Mouse (Mus musculus) heart, embryonic 16.5 days (tissue): ENCODE results near the gene Pfdn5. TPM values are rescaled to one million over a fixed set of nuclear protein-coding genes. Genes with fewer than 3 reads are reported as not detected.

Experiments
- ATAC-seq: fragments of 200-750 bp; cut with Nextera tagmentation; replicated peaks from 2 replicates; pipeline ENCODE4 v1.8.0; 2017; ENCODE audit warnings: moderate number of reproducible peaks; ENCODE audit not compliant: insufficient read depth, low FRiP score; ENCODE audit errors: extremely low read depth
- H3K27ac ChIP-seq: fragments of 300-500 bp; sonication (generic); 2 replicates; pipeline ENCODE4 v1.5.1; 2014; ENCODE audit warnings: mild to moderate bottlenecking, low read length, control low read depth, moderate library complexity
- H3K27me3 ChIP-seq: fragments of 300-500 bp; sonication (generic); 2 replicates; pipeline ENCODE4 v1.6.1; 2014; ENCODE audit warnings: low read length, mixed read lengths; ENCODE audit not compliant: control insufficient read depth, insufficient read depth
- H3K36me3 ChIP-seq: fragments of 300-500 bp; sonication (generic); 2 replicates; pipeline ENCODE4 v1.6.1; 2014; ENCODE audit not compliant: control insufficient read depth, insufficient read depth
- H3K4me1 ChIP-seq: fragments of 300-500 bp; sonication (generic); 2 replicates; pipeline ENCODE4 v1.6.1; 2014; ENCODE audit warnings: low read length, mixed read lengths; ENCODE audit not compliant: control insufficient read depth, insufficient read depth
- H3K4me2 ChIP-seq: fragments of 300-500 bp; sonication (generic); 2 replicates; pipeline ENCODE4 v1.6.1; 2014; ENCODE audit warnings: low read depth, mild to moderate bottlenecking, control low read depth, low read length
- H3K4me3 ChIP-seq: fragments of 300-500 bp; sonication (generic); 2 replicates; pipeline ENCODE4 v1.5.1; 2014; ENCODE audit warnings: mild to moderate bottlenecking, control low read depth, low read length
- H3K9ac ChIP-seq: fragments of 300-500 bp; sonication (generic); 2 replicates; pipeline ENCODE4 v1.6.1; 2014; ENCODE audit warnings: low read length, control low read depth
- H3K9me3 ChIP-seq: fragments of 300-500 bp; sonication (generic); replicated peaks from 2 replicates; pipeline ENCODE4 v1.6.1; 2016; ENCODE audit warnings: low read length; ENCODE audit not compliant: control insufficient read depth
- WGBS: fragments of 180-500 bp; shearing (Covaris S2); extraction: QIAGEN DNeasy Blood & Tissue Kit; methylation state at CpG from one replicate; pipeline ENCODE4 v1.1.7; 2014; 5-methylcytosine and 5-hydroxymethylcytosine counted together
- polyA plus RNA-seq: library from polyadenylated mRNA; unstranded; fragments of >200 nt; fragmentation: Nextera tagmentation; extraction: Ambion mirVana; gene quantifications from 2 replicates; pipeline ENCODE4 v1.2.1, GENCODE M21; 2015

Gene Pfdn5
- polyA plus RNA-seq, 1 experiment from 2014 or later = 277 TPM

DNA sequence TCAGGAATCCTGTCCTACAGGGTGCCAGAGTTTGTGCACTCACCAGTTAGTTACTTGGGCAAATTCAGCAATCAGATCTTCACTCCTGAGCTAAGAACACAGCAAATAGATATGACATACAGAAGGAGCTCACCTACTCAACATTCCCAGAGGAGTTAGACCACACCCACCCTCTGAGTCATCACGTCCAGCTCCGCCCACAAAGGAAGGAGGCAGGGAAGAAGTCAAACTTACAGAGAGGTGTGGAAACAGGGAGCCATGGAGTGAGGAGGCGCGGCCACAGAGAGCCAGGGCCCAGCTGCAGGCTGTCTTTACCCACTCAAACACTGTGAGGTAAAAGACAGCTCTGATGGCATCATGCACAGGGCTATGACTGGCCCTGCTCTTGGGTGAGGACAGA, 20.5 kb downstream of the Pfdn5 start:
- 67% methylated on average over 4 of the region's 4 CpGs for WGBS
- H3K36me3 ChIP-seq = peaks cover 7% of the 10 kb centered on the region; the same call in 1 of the 2 replicates
- H3K9ac ChIP-seq = no peak overlapping the region
- no peak for ATAC-seq
- H3K27me3 ChIP-seq = no peaks in the 10 kb centered on the region
- peaks cover 10% of the 10 kb centered on the region for H3K4me1 ChIP-seq
- no peak overlapping the region for H3K4me2 ChIP-seq
- no peak overlapping the region for H3K4me3 ChIP-seq
- no peaks in the 10 kb centered on the region for H3K9me3 ChIP-seq
- no peak overlapping the region for H3K27ac ChIP-seq

DNA sequence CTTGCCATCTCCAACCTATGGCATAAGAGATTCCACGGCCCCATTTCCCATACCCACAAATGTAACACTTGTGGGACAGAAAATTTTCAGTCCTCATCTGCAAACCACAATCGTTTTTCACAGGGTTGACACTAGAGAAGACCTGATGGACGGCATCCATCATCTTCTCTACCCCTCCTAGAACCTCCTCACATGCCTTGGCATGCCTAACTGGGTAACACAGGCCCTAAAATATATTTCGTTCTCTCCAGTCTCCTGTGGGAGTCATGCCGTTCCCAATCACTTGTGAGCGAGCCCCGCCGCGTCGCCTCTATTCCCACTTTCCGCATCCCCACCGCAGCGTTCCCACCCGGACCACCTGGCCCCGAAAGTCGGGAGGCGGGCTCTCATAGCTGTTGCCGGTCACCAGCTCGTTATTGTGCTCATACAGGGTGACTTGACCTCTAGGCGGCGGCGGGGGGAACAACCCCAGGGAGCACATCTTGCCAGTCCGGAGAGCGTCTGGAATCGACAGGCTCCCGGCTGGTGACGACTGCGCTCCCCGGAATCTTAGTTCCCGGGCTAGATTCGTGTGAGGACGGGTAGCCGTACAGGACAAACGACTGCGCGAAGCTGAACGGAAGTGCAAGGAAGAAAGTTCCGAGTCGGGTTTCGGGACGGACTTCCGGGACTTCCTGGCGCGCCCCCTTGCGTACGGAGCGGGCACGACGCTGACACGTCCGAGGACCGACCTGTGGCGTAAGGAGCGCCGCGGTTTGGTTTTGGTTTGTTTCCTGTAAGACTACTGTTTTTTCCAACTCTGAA, 24.4 kb downstream of the Pfdn5 start, which contains the start of gene Aaas:
Gene Aaas (minus strand): TSS at position 634 of the 804 bp plus-strand sequence.
- under 1% methylated on average over 56 of the region's 56 CpGs for WGBS

DNA sequence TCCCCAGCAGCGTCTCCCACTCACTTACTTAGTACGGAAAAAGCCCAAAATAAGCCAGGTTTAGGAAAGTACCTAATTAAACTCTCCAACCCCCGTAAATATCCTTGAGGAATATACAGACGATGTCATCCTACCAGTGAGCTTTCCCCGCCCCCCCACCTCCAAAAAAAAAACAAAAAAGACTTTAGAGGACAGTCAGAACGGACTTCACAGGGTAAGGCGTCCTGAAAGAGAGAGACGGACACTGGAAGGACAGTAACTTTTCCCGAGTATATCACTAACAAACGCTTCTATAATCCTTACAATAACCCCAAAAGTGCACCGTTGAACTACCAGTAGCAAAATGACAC, 25.0 kb downstream of the Pfdn5 start:
- Histone ChIP-seq H3K27ac (peak overlapping the region; percentile 75), H3K9ac (peak overlapping the region; percentile 91), H3K4me1 (peaks cover 17% of the 10 kb centered on the region), H3K9me3 (no peaks in the 10 kb centered on the region), H3K27me3 (0 out of 2 replicates have a peak, but pooled peaks cover 4% of the 10 kb centered on the region), H3K4me3 (peak overlapping the region; percentile 86), H3K4me2 (peak overlapping the region; percentile 74), H3K36me3 (0 out of 2 replicates have a peak, but pooled peaks cover 2% of the 10 kb centered on the region)
- 11% methylated on average over 11 of the region's 11 CpGs for WGBS
- no peak for ATAC-seq

More for the DNA sequence above, 24.4 kb downstream of the Pfdn5 start, which contains the start of gene Aaas:
- Histone ChIP-seq H3K9ac (peak within 1 kb of the TSS; percentile 91), H3K27ac (peak within 1 kb of the TSS; percentile 75), H3K27me3 (0 out of 2 replicates have a peak, but pooled peaks cover 4% of the 10 kb centered on the region), H3K4me1 (peaks cover 14% of the 10 kb centered on the region), H3K4me2 (peak within 1 kb of the TSS; percentile 74), H3K9me3 (no peaks in the 10 kb centered on the region), H3K4me3 (peak within 1 kb of the TSS; percentile 86), H3K36me3 (0 out of 2 replicates have a peak, but pooled peaks cover 3% of the 10 kb centered on the region)
- ATAC-seq = peak; percentile 86

DNA sequence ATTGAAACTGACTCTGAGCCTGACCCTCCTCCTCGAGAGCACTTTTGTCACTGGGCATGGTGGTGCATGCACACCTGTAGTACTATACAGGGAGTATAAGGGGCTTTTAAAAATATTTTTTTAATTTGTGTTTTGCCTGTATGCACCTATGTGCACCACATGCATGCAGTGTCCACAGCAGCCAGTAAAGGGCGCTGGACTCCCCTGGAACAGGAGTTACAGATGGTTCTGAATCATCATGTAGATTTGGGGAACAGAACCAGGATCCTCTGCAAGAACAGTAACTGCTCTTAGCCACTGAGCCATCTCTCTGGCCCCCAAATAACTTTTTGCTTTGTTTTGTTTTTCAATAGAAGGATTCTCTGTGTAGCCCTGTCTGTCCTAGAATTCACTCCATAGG, 26.3 kb downstream of the Pfdn5 start:
- peaks cover 22% of the 10 kb centered on the region for H3K4me1 ChIP-seq
- no peak overlapping the region for H3K9ac ChIP-seq
- H3K4me3 ChIP-seq = no peak overlapping the region
- 45% methylated on average over 2 of the region's 2 CpGs for WGBS
- ATAC-seq = no peak
- H3K27me3 ChIP-seq = peaks cover 15% of the 10 kb centered on the region
- no peaks in the 10 kb centered on the region for H3K9me3 ChIP-seq
- H3K36me3 ChIP-seq = no peaks in the 10 kb centered on the region
- no peak overlapping the region for H3K27ac ChIP-seq
- no peak overlapping the region for H3K4me2 ChIP-seq

DNA sequence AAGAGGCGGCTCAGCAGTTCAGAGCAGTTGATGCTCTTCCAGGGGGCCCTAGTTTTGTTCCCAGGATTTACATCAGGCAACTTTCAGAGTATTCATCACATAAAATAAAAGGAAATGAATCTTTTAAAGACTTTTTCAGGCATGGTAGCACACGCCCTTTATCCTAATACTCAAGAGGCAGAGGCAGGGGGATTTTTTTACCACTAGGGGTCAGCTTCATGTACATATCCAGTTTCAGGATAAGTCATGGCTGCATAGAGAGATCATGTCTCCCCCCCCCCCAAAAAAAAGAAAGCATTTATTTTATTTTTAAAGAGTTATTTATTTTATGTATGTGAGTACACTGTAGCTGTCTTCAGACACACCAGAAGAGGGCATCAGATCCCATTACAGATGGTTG, 28.1 kb downstream of the Pfdn5 start:
- no peak overlapping the region for H3K4me3 ChIP-seq
- 80% methylated on average over 2 of the region's 2 CpGs for WGBS
- no peak for ATAC-seq
- H3K27ac ChIP-seq = no peak overlapping the region
- no peaks in the 10 kb centered on the region for H3K9me3 ChIP-seq
- no peak overlapping the region for H3K9ac ChIP-seq
- H3K36me3 ChIP-seq = no peaks in the 10 kb centered on the region
- peaks cover 29% of the 10 kb centered on the region for H3K4me1 ChIP-seq
- no peak overlapping the region for H3K4me2 ChIP-seq
- H3K27me3 ChIP-seq = peaks cover 31% of the 10 kb centered on the region

DNA sequence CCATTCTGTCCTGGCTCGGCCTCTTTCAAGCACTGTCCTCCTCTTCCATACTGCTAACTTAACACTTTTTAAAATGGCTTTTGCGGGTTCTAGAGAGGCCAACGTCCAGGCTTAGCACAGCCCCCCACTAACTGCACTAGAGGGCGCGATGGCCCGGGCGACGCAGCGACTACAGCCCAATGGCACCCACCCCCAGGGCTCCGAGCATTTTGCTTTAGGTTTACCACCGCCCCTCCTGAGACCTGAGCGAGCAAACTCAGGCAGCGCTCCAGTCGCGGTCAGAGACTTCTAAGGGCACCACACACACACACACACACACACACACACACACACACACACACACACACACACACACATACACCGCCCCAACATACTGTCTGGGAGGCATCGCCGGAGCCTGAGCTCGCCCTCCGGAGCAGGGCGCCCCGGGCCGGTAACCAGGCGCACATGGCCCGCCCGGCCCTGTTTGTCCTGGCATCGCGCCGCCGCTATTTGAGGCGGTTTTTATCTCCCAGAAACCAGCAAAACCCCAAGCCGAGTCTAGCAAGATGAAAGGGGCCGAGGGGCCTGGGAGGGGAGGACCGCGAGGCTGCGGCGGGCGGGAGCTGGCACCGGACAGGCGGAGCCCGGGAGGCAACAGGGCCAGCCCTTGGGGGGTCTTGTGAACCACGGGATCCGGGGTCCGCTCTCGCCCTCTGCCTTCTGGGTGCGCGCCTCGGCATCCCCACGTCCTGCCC, 29.4 kb downstream of the Pfdn5 start:
- peak overlapping the region; percentile 64; the same call in 1 of the 2 replicates for H3K27ac ChIP-seq
- peaks cover 38% of the 10 kb centered on the region for H3K27me3 ChIP-seq
- H3K9ac ChIP-seq = peak overlapping the region; percentile 82
- peak overlapping the region; percentile 64 for H3K4me3 ChIP-seq
- under 1% methylated on average over 49 of the region's 49 CpGs for WGBS
- peak overlapping the region; percentile 99 for H3K4me2 ChIP-seq
- peaks cover 22% of the 10 kb centered on the region for H3K4me1 ChIP-seq
- H3K9me3 ChIP-seq = no peaks in the 10 kb centered on the region
- ATAC-seq = peak; percentile 50
- no peaks in the 10 kb centered on the region for H3K36me3 ChIP-seq

DNA sequence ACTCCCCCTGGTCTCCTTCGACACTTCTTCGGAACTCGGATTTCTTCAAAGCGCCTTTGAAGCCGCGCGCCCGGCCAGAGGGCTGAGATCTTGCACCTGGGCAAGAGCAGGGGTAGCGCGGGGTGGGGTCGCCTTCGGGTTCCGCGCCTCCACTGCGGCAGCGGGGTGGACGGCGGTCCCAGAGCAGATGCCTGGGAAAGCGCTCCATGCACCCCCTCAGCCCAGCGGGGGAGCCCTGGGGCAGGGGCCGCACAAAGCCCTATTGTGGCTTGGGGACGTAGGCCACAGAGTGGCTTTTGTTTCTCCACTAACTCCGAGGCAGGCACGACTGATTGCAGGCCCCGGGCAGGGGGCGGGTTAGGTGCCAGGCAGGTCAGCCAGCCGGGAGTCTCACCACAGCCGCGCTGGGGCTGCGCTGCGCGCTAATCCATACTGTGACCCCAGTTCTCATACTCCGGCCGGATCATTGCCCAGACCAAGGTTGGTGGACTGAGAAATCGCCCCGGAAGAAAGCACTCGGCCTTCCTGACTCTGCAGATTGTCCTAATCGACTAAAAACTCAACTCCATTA, 30.0 kb downstream of the Pfdn5 start:
- peak overlapping the region; percentile 99 for H3K4me2 ChIP-seq
- peak overlapping the region; percentile 64; the same call in 1 of the 2 replicates for H3K27ac ChIP-seq
- H3K36me3 ChIP-seq = no peaks in the 10 kb centered on the region
- peaks cover 22% of the 10 kb centered on the region for H3K4me1 ChIP-seq
- H3K27me3 ChIP-seq = peaks cover 38% of the 10 kb centered on the region
- H3K9ac ChIP-seq = peak overlapping the region; percentile 82
- 3% methylated on average over 38 of the region's 38 CpGs for WGBS
- H3K4me3 ChIP-seq = peak overlapping the region; percentile 64
- H3K9me3 ChIP-seq = no peaks in the 10 kb centered on the region
- 0 out of 2 replicates have a peak, but pooled peaks have one; percentile 5 for ATAC-seq

DNA sequence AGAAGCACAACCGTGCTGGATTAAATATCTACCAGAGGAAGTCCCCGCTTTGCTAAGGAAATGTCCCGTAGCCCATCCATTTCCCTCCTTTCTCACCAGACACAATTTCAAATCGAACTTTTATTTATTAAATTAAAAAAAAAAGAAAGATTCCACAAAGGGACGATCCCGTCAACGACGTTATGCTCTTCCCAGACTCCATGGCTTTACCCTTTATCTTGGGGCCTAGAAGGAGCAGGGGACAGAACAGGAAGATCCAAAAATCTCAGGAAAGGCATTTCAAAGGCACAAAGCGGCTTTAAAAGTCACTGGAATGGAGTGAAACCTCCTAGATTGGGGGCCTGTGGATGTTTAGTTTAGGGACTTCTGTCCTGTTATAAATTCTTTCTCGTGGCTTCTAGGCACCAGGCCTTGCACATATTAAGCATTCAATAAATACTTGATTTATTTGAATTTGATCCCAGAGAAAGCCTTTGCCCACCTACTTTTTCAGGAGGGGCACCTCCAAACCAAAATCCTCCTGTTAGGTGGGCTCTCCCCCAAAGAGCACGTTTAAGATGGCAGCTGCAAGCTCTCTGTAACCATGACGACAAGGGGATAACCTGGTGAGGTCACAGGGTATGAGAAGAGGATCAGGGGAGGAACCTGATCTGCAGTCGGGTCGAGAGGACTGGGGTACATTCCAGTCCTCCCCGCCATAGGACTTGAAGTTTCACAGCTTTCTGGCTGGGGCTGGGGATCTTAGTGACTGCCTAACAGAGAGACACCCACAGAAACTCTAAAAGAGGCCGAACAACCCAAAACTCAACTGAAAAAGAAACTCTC, 30.8 kb downstream of the Pfdn5 start:
- Histone ChIP-seq H3K36me3 (no peaks in the 10 kb centered on the region), H3K4me1 (peaks cover 19% of the 10 kb centered on the region), H3K4me3 (no peak overlapping the region), H3K27me3 (peaks cover 38% of the 10 kb centered on the region), H3K9ac (no peak overlapping the region), H3K4me2 (peak overlapping the region; percentile 99), H3K9me3 (no peaks in the 10 kb centered on the region), H3K27ac (no peak overlapping the region)
- WGBS = 52% methylated on average over 16 of the region's 16 CpGs
- no peak for ATAC-seq
